Mouse (Mus musculus) MN1 (cell line): ENCODE data around the gene Hmgxb4.

Experiments used
- DNase-seq: peaks from one replicate; pipeline ENCODE4 v3.0.0-alpha.2; 2016; ENCODE audit warnings: low spot score

The Hmgxb4 gene

GRCm38 (mm10) chr8:75018274-75018972 lies 25.3 kb downstream of the Hmgxb4 start:
- no peak for DNase-seq

- no peak for DNase-seq
Observed at GRCm38 (mm10) chr8:75023660-75024316, 30.6 kb downstream of the Hmgxb4 start.

GRCm38 (mm10) chr8:75025809-75026208 lies 32.7 kb downstream of the Hmgxb4 start:
- no peak for DNase-seq

GRCm38 (mm10) chr8:75030453-75031024 lies 37.4 kb downstream of the Hmgxb4 start:
- no peak for DNase-seq

- DNase-seq, result no peak
Observed at GRCm38 (mm10) chr8:75032961-75033360, 39.8 kb downstream of the Hmgxb4 start.

GRCm38 (mm10) chr8:75033511-75034243 lies 40.5 kb downstream of the Hmgxb4 start, which contains the start of gene Tom1:
Tom1 (plus strand) TSS chr8:75033705.
- DNase-seq, result peak; percentile 99

- no peak for DNase-seq
Observed at GRCm38 (mm10) chr8:75034285-75034684, 41.1 kb downstream of the Hmgxb4 start.

GRCm38 (mm10) chr8:75035640-75036039 lies 42.5 kb downstream of the Hmgxb4 start:
- DNase-seq, result no peak

GRCm38 (mm10) chr8:75038497-75038896 lies 45.3 kb downstream of the Hmgxb4 start:
- peak; percentile 22 for DNase-seq

- no peak for DNase-seq
Observed at GRCm38 (mm10) chr8:75039754-75040153, 46.6 kb downstream of the Hmgxb4 start.

- no peak for DNase-seq
Observed at GRCm38 (mm10) chr8:75042171-75042570, 49.0 kb downstream of the Hmgxb4 start.

GRCm38 (mm10) chr8:75042974-75043373 lies 49.8 kb downstream of the Hmgxb4 start:
- no peak for DNase-seq

GRCm38 (mm10) chr8:75046303-75046702 lies 53.1 kb downstream of the Hmgxb4 start:
- no peak for DNase-seq

- no peak for DNase-seq
Observed at GRCm38 (mm10) chr8:75047784-75048183, 54.6 kb downstream of the Hmgxb4 start.

GRCm38 (mm10) chr8:75053342-75053741 lies 60.2 kb downstream of the Hmgxb4 start:
- DNase-seq, result no peak

GRCm38 (mm10) chr8:75055673-75056072 lies 62.5 kb downstream of the Hmgxb4 start:
- no peak for DNase-seq

GRCm38 (mm10) chr8:75060022-75060421 lies 66.9 kb downstream of the Hmgxb4 start:
- DNase-seq, result no peak

GRCm38 (mm10) chr8:75060815-75061214 lies 67.7 kb downstream of the Hmgxb4 start:
- no peak for DNase-seq

GRCm38 (mm10) chr8:75063290-75063689 lies 70.1 kb downstream of the Hmgxb4 start:
- no peak for DNase-seq

- no peak for DNase-seq
Observed at GRCm38 (mm10) chr8:75064790-75065189, 71.6 kb downstream of the Hmgxb4 start.

GRCm38 (mm10) chr8:75067287-75067686 lies 74.1 kb downstream of the Hmgxb4 start:
- DNase-seq, result no peak

- no peak for DNase-seq
Observed at GRCm38 (mm10) chr8:75070297-75070696, 77.1 kb downstream of the Hmgxb4 start.
